ENCODE assay signal across 22 mouse cellular contexts in the genomic region with DNA sequence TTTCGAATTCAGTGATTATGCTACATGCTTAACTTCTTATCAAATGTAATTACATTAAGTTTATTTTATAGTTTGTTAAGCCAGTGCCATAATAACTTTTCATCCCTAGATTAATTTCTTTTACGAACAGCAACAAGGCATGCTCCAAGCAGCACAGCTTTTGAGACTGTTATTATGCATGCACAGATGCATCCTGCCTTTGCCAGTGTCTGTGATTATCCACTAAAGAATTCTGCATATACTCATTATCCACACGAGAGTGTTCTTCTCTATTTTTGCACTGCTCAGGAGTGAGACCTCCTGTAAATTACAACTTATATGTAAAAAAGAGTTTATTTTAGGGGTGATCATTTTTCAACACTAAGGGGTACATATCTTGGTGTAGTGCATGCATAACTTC.
"Had no signal": no experiment of that assay in that cellular context is flagged by ENCODE, and none has a peak within 500 bp of the region (broad histone marks: within the 10 kb centered on the region; RNA-seq: fewer than 3 reads in every experiment).

No protein-coding gene starts in this region.

- H3K36me3 ChIP-seq: limb, embryonic 10.5 days; limb, embryonic 13.5 days; liver, embryonic 12.5 days; liver, embryonic 15.5 days; lung, embryonic 15.5 days; midbrain, embryonic 10.5 days; neural tube, embryonic 13.5 days; stomach, embryonic 15.5 days had no signal

- H3K27ac ChIP-seq: layer of hippocampus, adult 2 months; limb, embryonic 10.5 days; limb, embryonic 13.5 days; liver, embryonic 12.5 days; liver, embryonic 15.5 days; lung, embryonic 15.5 days; midbrain, embryonic 10.5 days; neural tube, embryonic 13.5 days; stomach, embryonic 15.5 days had no signal

- ATAC-seq: liver, embryonic 12.5 days had no signal

- H3K4me3 ChIP-seq: layer of hippocampus, adult 2 months; limb, embryonic 10.5 days; limb, embryonic 13.5 days; liver, embryonic 12.5 days; liver, embryonic 15.5 days; lung, embryonic 15.5 days; megakaryocyte, embryonic 14.5 days; midbrain, embryonic 10.5 days; myocyte; neural tube, embryonic 13.5 days; stomach, embryonic 15.5 days had no signal

- H3K4me2 ChIP-seq: limb, embryonic 13.5 days; liver, embryonic 12.5 days; liver, embryonic 15.5 days; lung, embryonic 15.5 days; neural tube, embryonic 13.5 days; stomach, embryonic 15.5 days had no signal

- H3K4me1 ChIP-seq: limb, embryonic 10.5 days; limb, embryonic 13.5 days; liver, embryonic 12.5 days; liver, embryonic 15.5 days; lung, embryonic 15.5 days; megakaryocyte, embryonic 14.5 days; midbrain, embryonic 10.5 days; neural tube, embryonic 13.5 days; stomach, embryonic 15.5 days had no signal

- H3K9me3 ChIP-seq: limb, embryonic 10.5 days; limb, embryonic 13.5 days; liver, embryonic 12.5 days; liver, embryonic 15.5 days; lung, embryonic 15.5 days; megakaryocyte, embryonic 14.5 days; midbrain, embryonic 10.5 days; neural tube, embryonic 13.5 days; stomach, embryonic 15.5 days had no signal

- H3K27me3 ChIP-seq: limb, embryonic 13.5 days; liver, embryonic 12.5 days; liver, embryonic 15.5 days; lung, embryonic 15.5 days; megakaryocyte, embryonic 14.5 days; neural tube, embryonic 13.5 days; stomach, embryonic 15.5 days had no signal

- H3K9ac ChIP-seq: limb, embryonic 13.5 days; liver, embryonic 12.5 days; liver, embryonic 15.5 days; lung, embryonic 15.5 days; neural tube, embryonic 13.5 days; stomach, embryonic 15.5 days had no signal

- DNase-seq: kidney, adult 9 months; kidney, postnatal 14 days; layer of hippocampus, adult 9-11 months; liver; lung, adult 18-20 months; lung, postnatal 10 days; lung, postnatal 36 days; retina, postnatal 1 day; right cerebral cortex, postnatal 25 days; spleen, adult 18-20 months; thymus, postnatal 36 days had no signal
